Mouse (Mus musculus) midbrain, postnatal 0 days (tissue): ENCODE measurements around the gene Rtn4r. TPM values are rescaled to one million over a fixed set of nuclear protein-coding genes. Genes with fewer than 3 reads are reported as not detected.
A peak's percentile ranks its signal among the peaks of the same experiment; 100 is the strongest.

Source experiments
- ATAC-seq: fragments of 200-750 bp; cut with Nextera tagmentation; 2 replicates; pipeline ENCODE4 v1.8.0; 2017; ENCODE audit warnings: moderate number of reproducible peaks, mild to moderate bottlenecking, moderate TSS enrichment, moderate library complexity; ENCODE audit not compliant: low FRiP score
- DNase-seq: peaks from one replicate; pipeline ENCODE4 v3.0.0-alpha.2; 2015; ENCODE audit warnings: low spot score
- H3K27ac ChIP-seq: fragments of 300-500 bp; sonication (generic); 2 replicates; pipeline ENCODE4 v1.5.1; 2014; ENCODE audit warnings: low read depth, mild to moderate bottlenecking, low read length, mixed read lengths
- H3K27me3 ChIP-seq: fragments of 300-500 bp; sonication (generic); 2 replicates; pipeline ENCODE4 v1.6.1; 2014; ENCODE audit warnings: low read length, control low read depth, mixed read lengths; ENCODE audit not compliant: insufficient read depth
- H3K36me3 ChIP-seq: fragments of 300-500 bp; sonication (generic); 2 replicates; pipeline ENCODE4 v1.6.1; 2014; ENCODE audit warnings: low read length, control low read depth, mixed read lengths; ENCODE audit not compliant: insufficient read depth
- H3K4me1 ChIP-seq: fragments of 300-500 bp; sonication (generic); 2 replicates; pipeline ENCODE4 v1.6.1; 2014; ENCODE audit warnings: mild to moderate bottlenecking, control low read depth, antibody characterized with exemption, low read length, mixed read lengths; ENCODE audit not compliant: insufficient read depth
- H3K4me2 ChIP-seq: fragments of 300-500 bp; sonication (generic); 2 replicates; pipeline ENCODE4 v1.6.1; 2014; ENCODE audit warnings: low read depth, mild to moderate bottlenecking, low read length, mixed read lengths; ENCODE audit not compliant: poor library complexity, severe bottlenecking
- H3K4me3 ChIP-seq: fragments of 300-500 bp; sonication (generic); 2 replicates; pipeline ENCODE4 v1.5.1; 2014; ENCODE audit warnings: low read depth, mild to moderate bottlenecking, low read length, moderate library complexity
- H3K9ac ChIP-seq: fragments of 300-500 bp; sonication (generic); replicated peaks from 2 replicates; pipeline ENCODE4 v1.6.1; 2014; ENCODE audit warnings: mild to moderate bottlenecking, low read length, moderate library complexity, mixed read lengths; ENCODE audit not compliant: poor library complexity, severe bottlenecking
- H3K9me3 ChIP-seq: fragments of 300-500 bp; sonication (generic); 2 replicates; pipeline ENCODE4 v1.6.1; 2016; ENCODE audit warnings: low read length, control low read depth
- CTCF ChIP-seq: IDR thresholded peaks from 2 replicates; pipeline ENCODE4 v1.5.1; 2016; ENCODE audit warnings: antibody characterized with exemption, mild to moderate bottlenecking
- whole genome bisulfite sequencing: fragments of 180-500 bp; shearing (Covaris S2); extraction: QIAGEN DNeasy Blood & Tissue Kit; methylation state at CpG from one replicate; pipeline ENCODE4 v1.1.7; 2014; 5-methylcytosine and 5-hydroxymethylcytosine counted together
- polyA plus RNA-seq: library from polyadenylated mRNA; unstranded; fragments of >200 nt; fragmentation: Nextera tagmentation; extraction: Ambion mirVana; gene quantifications from 2 replicates; pipeline ENCODE4 v1.2.1, GENCODE M21; 2015
- total RNA-seq: library from RNA; depleted of rRNA; stranded (reverse); fragments of >200 nt; gene quantifications from 2 replicates; pipeline ENCODE4 v1.2.3, GENCODE M21; 2014

Gene Rtn4r
- total and polyA plus RNA-seq, 2 experiments from 2014 or later: 32.3 to 71.7 TPM

GRCm38 (mm10) chr16:18132026-18132425 is 4.6 kb downstream of the Rtn4r start:
- WGBS: 88% methylated on average over 1 of the region's 1 CpGs
- TF ChIP-seq CTCF: no peak
- no peak overlapping the region for H3K4me3 ChIP-seq
- DNase-seq (no peak), ATAC-seq (no peak)
- H3K36me3 ChIP-seq: peaks cover 7% of the 10 kb centered on the region; the same call in 1 of the 2 replicates
- H3K4me1 ChIP-seq: peaks cover 15% of the 10 kb centered on the region
- no peaks in the 10 kb centered on the region for H3K9me3 ChIP-seq
- H3K9ac ChIP-seq: no peak overlapping the region
- H3K27ac ChIP-seq: no peak overlapping the region
- no peaks in the 10 kb centered on the region for H3K27me3 ChIP-seq
- no peak overlapping the region for H3K4me2 ChIP-seq

- no peak for DNase-seq
- no peaks in the 10 kb centered on the region for H3K27me3 ChIP-seq
- ATAC-seq: no peak
- H3K36me3 ChIP-seq: peaks cover 7% of the 10 kb centered on the region; the same call in 1 of the 2 replicates
- H3K4me1 ChIP-seq: peaks cover 15% of the 10 kb centered on the region
- H3K9me3 ChIP-seq: no peaks in the 10 kb centered on the region
- TF ChIP-seq CTCF: no peak
- H3K27ac ChIP-seq: no peak overlapping the region
- H3K4me3 ChIP-seq: no peak overlapping the region
- no peak overlapping the region for H3K4me2 ChIP-seq
- H3K9ac ChIP-seq: no peak overlapping the region
- WGBS: 89% methylated on average over 3 of the region's 3 CpGs
Observed at GRCm38 (mm10) chr16:18132575-18132974, 5.1 kb downstream of the Rtn4r start.

GRCm38 (mm10) chr16:18133133-18133920 is 5.9 kb downstream of the Rtn4r start:
- no peak for TF ChIP-seq CTCF
- ATAC-seq: no peak

GRCm38 (mm10) chr16:18135196-18135595 is 7.8 kb downstream of the Rtn4r start:
- 85% methylated on average over 5 of the region's 5 CpGs for WGBS
- no peak overlapping the region for H3K4me2 ChIP-seq
- TF ChIP-seq CTCF: no peak
- DNase-seq (no peak), ATAC-seq (no peak)
- no peaks in the 10 kb centered on the region for H3K27me3 ChIP-seq
- no peaks in the 10 kb centered on the region for H3K9me3 ChIP-seq
- no peak overlapping the region for H3K9ac ChIP-seq
- no peak overlapping the region for H3K27ac ChIP-seq
- no peak overlapping the region for H3K4me3 ChIP-seq
- H3K36me3 ChIP-seq: peaks cover 7% of the 10 kb centered on the region; the same call in 1 of the 2 replicates
- peaks cover 7% of the 10 kb centered on the region for H3K4me1 ChIP-seq

More at GRCm38 (mm10) chr16:18133133-18133920, 5.9 kb downstream of the Rtn4r start:
- H3K9me3 ChIP-seq: no peaks in the 10 kb centered on the region
- peaks cover 7% of the 10 kb centered on the region; the same call in 1 of the 2 replicates for H3K36me3 ChIP-seq
- no peak overlapping the region for H3K4me3 ChIP-seq
- H3K4me1 ChIP-seq: peaks cover 15% of the 10 kb centered on the region
- H3K4me2 ChIP-seq: no peak overlapping the region
- H3K27me3 ChIP-seq: no peaks in the 10 kb centered on the region
- no peak for DNase-seq
- H3K9ac ChIP-seq: no peak overlapping the region
- 87% methylated on average over 5 of the region's 5 CpGs for WGBS
- H3K27ac ChIP-seq: no peak overlapping the region

GRCm38 (mm10) chr16:18136015-18136414 is 8.6 kb downstream of the Rtn4r start:
- Histone ChIP-seq H3K36me3 (peaks cover 7% of the 10 kb centered on the region; the same call in 1 of the 2 replicates), H3K9ac (no peak overlapping the region), H3K4me1 (0 out of 2 replicates have a peak, but pooled peaks cover 2% of the 10 kb centered on the region), H3K4me2 (no peak overlapping the region), H3K4me3 (no peak overlapping the region), H3K27ac (0 out of 2 replicates have a peak overlapping the region, but pooled peaks have one; percentile 12), H3K27me3 (no peaks in the 10 kb centered on the region), H3K9me3 (no peaks in the 10 kb centered on the region)
- TF ChIP-seq CTCF: no peak
- ATAC-seq (no peak), DNase-seq (no peak)
- WGBS: 60% methylated on average over 7 of the region's 7 CpGs

DNA sequence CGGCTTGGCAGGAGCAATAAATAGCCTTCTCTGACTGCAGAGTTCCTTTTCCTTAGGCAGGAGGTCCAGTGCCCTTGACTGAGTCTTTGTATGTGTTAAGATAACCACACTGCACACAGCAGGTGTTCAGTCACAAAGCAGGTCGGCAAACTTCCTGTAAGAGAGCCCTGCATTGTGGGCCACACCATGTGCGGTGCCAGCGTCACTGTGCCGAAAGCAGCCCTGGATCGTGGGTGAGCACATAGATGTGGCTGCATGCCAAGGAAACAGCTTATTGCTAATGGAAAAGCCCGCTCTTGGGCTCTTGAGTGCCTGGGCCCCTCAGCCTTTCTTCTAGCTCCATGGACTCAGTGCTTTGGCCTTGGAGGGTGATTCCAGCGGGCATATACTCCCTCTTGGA is 16.8 kb downstream of the Rtn4r start:
- peaks cover 14% of the 10 kb centered on the region for H3K4me1 ChIP-seq
- ATAC-seq (no peak; the same call in 1 of the 2 replicates), DNase-seq (peak; percentile 79)
- TF ChIP-seq CTCF: no peak
- H3K27ac ChIP-seq: no peak overlapping the region
- H3K4me3 ChIP-seq: no peak overlapping the region
- no peak overlapping the region for H3K9ac ChIP-seq
- no peaks in the 10 kb centered on the region for H3K27me3 ChIP-seq
- H3K36me3 ChIP-seq: no peaks in the 10 kb centered on the region
- 51% methylated on average over 8 of the region's 8 CpGs for WGBS
- H3K9me3 ChIP-seq: no peaks in the 10 kb centered on the region
- H3K4me2 ChIP-seq: no peak overlapping the region
